Mouse (Mus musculus) embryonic fibroblast, embryonic 13.5 days (primary cell): ENCODE results near the gene Gpr12.

Experiments used
- CTCF ChIP-seq: IDR thresholded peaks from 2 replicates; pipeline ENCODE4 v1.5.1; 2011; ENCODE audit warnings: mild to moderate bottlenecking, control low read depth, low read length, moderate library complexity, borderline replicate concordance; ENCODE audit not compliant: insufficient read depth
- POLR2A ChIP-seq: IDR thresholded peaks from 2 replicates; pipeline ENCODE4 v1.6.1; 2011; ENCODE audit warnings: low read depth, mild to moderate bottlenecking, control low read depth, low read length, moderate library complexity

- no peak for TF ChIP-seq CTCF
- no peak for TF ChIP-seq POLR2A
Measured at GRCm38 (mm10) chr5:146584156-146584477, 922 bp downstream of the Gpr12 start.
